Mouse (Mus musculus) T-helper 1 cell (primary cell): ENCODE data around the gene Arhgef11.

Source experiments
- in situ Hi-C: fragments of 300-600 bp; cut with MboI, MseI; formaldehyde crosslinking; loops from one replicate; pipeline ENCODE4 v1.15.1; 2025; ENCODE audit warnings: high pct_unique_total_duplicates

The Arhgef11 gene

DNA sequence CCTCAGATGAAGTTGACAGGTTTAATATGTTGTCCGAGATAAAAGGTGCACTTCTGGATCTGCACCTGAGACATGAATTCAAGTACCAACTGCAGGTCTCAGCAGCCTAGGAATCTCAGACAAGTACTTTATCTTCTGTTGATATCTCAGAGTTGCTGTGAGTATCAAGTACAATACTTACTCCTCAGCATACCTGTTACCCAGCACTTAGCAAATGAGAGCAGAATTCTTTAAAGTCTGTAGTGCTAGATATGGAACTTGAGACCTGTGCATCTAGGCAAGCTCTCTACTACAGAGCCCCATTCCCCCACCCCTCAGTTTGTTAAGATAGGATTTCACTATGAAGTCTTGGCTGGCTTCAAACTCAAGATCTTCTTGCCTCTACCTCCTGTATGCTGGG, 43.9 kb downstream of the Arhgef11 start:
- in situ Hi-C loops = no loop called here

DNA sequence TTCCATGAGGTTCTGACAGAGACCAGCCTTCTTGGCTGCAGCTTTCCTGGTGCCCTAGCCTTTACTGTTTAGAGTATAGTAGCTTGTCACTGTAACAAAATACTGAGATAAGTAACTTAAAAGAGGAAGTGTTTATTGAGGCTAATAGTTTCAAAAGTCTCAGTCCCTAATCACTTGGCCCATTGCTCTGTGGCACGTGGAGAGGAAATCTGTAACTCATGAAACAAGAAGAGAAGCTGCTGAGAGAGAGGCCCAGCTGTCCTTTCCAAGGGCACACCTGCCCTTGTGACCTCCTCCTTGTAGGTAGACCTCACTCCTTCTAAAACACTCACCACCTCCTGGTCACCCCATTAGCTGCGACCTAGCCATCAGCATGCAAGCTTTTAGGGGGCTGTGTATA, 101.2 kb downstream of the Arhgef11 start:
- in situ Hi-C loops = no loop called here

DNA sequence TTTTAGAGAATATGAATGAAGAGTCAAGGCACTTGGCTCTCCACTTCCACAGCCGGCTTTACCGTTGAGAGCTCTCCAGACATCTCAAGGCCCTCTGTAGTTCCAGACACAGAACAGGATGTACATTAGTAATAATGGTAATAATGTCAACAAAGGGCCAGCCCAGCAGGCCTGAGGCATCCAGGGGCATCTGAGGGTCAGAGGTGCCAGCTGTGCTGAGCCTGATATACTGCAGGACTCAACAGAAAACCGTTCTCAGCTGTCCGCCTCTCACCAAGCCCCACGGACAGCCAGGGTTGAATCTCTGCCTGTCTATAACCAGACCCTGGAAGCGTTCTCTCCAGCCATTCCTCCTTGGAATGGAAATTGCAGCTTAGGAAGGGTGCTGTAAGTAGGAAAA, 107.2 kb downstream of the Arhgef11 start:
- in situ Hi-C loops = no loop called here

DNA sequence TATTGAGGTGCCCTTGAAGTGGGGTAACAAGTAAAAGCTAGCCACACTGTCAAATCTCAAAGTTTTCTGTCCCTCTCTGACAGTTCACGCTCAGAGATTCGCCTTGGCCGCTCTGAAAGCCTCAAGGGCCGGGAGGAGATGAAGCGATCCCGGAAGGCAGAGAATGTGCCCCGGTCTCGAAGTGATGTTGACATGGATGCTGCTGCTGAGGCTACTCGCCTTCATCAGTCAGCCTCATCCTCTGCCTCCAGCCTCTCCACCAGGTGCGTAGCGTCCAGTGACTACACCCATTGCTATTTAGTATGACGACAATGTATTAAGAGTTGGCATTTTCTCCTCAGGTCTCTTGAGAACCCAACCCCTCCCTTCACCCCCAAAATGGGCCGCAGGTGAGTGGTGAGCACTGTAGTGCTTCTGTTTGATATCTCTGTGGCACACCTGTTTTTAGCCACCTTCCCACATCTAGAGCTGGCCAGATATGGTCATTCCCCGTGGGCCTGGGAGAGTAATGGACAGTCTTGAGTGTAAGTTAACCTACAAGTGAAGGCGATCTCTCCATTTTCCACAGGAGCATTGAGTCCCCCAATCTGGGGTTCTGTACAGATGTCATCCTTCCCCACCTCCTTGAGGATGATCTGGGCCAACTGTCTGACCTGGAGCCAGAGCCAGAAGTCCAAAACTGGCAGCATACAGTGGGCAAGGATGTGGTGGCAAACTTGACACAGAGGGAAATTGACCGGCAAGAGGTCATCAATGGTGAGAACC, 108.2 kb downstream of the Arhgef11 start:
- in situ Hi-C loops = no loop called here

DNA sequence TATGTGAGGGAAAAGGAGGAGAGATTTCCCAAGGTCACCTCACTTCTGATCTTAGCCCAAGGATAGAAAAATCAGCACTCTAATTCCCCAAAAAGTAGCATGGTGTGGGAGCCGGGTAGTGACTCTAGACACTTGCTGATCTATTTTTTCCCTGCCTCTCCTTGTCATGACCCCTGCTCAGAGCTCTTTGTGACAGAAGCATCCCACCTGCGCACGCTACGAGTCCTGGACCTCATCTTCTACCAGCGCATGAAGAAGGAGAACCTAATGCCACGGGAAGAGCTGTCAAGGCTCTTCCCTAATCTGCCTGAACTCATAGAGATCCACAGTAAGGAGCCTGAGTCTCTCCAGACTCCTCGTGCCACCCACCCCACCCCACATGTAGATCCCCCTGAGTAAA, 108.8 kb downstream of the Arhgef11 start:
- in situ Hi-C loops = no loop called here

DNA sequence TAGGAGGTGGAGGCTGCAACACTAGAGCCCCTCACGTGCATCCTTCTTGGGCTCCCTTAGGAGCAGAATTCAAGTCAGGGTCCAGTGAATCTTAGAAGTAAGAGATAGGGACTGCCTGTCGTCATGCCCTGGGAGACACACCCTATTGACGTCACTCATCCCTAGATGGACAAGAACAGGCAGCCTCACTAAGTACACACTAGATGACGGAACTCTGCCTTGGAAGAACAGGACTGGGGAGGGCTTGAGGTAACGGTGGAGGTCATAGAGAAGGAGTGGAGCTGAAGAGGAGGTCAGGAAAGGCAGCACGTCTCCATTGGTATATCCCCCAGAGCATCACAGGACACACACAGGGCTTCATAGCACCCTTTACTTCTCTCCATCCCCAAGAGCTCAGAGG, 111.3 kb downstream of the Arhgef11 start:
- in situ Hi-C loops = no loop called here

DNA sequence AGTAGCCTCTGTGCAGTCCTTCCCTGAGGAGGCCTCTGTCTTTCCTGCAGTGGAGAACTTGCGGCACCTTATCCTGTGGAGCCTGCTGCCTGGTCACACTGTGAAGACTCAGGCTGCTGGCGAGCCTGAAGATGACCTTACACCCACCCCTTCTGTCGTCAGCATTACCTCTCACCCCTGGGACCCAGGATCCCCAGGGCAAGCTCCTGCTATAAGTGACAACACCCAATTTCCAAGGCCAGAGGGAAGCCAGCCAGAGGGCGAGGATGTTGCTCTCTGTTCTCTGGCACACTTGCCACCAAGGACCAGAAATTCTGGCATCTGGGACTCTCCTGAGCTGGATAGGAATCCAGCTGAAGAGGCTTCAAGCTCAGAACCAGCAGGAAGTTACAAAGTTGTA, 115.7 kb downstream of the Arhgef11 start:
- in situ Hi-C loops = no loop called here

DNA sequence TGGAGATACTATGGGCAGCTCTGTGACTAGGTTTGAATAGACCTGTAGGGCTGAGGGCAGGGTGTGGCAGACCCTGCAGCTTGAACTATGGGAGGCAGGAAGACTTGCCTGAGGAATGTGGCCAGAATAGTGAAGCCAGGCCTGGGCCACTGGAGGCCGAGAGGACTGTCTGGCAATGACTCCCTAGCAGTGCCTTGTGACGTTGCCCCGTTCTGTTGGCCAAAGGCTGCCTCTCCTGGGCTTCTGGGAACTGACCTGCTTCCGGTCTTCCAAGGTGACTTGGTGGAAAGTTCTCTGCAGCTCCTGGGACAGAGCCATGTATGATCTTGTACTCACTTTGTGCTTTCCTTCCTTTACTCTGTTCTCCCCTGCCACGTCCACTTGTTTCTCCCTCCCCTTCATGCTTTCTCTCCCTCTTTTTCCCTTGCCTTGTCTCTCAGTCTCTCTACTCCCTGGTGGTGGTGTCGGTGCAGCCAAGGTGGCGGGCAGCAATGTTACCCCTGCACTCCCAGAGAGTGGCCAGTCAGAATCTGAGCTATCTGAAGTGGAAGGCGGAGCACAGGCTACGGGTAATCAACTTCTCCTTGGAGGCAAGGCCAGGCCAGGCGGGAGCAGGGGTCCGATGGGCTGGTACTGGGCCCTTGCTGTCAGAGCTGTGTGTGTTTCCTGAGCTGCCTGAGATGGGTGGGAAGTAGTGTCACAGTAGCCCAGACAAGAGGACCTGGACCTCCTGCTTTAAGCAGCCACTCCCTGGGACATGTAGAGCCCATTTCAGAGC, 116.8 kb downstream of the Arhgef11 start:
- in situ Hi-C loops = no loop called here

DNA sequence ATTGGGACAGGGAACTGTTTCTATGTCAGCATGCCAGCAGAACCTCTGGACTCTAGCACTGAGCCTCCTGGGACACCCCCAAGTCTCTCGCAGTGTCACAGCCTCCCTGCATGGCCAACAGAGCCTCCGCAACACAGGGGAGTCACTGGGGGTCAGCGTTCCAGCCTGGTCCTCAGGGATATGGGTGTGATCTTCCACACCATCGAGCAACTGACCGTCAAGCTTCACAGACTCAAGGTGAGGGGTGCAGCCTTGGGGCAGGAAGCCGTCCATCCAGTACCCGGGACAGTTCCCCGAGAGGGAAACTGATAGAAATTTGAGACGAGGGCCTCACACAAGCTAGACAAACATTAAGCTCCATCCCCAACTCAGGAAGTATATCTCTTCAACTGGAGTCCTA, 118.0 kb downstream of the Arhgef11 start:
- in situ Hi-C loops = no loop called here

DNA sequence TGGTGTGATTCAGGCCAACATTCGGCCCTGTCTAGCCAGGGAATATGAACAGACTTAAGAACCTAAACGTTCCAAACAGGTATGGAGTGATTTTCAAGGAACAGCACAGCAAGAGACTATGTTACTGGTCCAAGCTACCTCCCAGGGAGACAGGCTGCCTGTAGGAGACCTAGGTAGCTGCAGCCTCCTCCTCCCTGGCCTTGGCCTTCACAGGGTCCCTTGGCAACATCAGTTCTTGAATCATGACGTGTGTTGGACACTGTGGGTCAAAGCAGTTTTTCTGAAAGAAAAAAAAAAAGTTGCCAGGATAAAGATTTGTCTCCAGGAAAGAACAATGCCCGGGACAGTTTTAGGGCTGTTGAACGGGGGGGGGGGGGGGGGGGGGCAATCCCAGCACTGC, 121.5 kb downstream of the Arhgef11 start:
- in situ Hi-C loops = no loop called here

DNA sequence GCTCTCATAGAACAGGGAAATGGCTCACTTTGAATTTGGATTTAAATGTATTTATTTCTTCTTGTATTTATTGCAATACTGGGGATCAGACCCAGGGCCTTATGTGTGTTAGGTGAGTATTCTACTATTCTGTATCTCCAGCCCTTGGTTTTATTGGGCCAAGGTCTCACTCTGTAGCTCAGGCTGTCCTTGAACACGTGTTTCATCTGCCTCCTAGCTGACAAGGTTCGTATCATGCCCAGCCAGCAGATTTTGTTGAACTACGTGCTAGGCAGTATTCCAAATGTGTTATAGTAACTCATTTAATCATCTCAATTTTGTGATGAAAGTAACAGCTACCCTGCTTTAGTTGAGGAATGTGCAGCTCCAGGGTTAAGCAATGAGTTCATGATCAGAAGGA, 124.7 kb downstream of the Arhgef11 start:
- in situ Hi-C loops = no loop called here

DNA sequence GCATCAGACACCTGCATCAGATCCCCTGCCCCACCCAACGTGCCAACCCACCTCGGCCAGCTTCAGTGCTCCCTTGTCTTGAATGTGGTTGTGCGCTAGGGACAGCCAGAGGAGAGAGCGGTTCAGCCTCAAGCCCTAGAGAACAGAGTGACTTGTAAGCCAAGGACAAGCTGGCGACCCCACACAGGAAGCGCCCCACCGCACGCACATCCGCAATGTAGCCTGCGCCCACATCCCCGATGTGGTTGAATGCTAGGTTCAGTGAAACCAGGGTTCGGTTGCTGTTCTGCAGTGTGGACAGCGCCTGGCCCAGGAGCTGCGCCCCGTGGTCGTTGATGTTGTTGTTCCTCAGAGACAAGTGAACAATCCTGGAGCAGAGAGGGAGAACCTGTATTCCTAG, 125.4 kb downstream of the Arhgef11 start:
- in situ Hi-C loops = no loop called here

DNA sequence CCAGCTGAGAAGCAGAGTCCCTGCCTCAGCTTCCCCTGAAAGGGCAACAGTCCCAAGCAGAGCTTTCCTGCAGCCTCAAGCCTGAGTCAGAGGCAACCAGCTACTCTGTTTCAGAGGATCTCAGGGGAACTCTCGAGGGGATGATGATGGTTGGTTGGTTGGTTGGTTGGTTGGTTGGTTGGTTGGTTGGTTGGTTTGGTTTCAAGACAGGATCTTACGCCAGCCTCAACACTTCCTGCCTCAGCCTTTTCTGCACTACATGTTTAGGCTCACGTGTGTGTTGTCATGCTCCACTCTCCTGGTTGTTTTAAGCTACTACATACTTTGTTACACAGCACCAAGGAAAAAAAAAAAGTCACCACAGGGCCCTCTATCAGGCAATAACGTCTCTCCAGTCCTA, 126.6 kb downstream of the Arhgef11 start:
- in situ Hi-C loops = no loop called here

DNA sequence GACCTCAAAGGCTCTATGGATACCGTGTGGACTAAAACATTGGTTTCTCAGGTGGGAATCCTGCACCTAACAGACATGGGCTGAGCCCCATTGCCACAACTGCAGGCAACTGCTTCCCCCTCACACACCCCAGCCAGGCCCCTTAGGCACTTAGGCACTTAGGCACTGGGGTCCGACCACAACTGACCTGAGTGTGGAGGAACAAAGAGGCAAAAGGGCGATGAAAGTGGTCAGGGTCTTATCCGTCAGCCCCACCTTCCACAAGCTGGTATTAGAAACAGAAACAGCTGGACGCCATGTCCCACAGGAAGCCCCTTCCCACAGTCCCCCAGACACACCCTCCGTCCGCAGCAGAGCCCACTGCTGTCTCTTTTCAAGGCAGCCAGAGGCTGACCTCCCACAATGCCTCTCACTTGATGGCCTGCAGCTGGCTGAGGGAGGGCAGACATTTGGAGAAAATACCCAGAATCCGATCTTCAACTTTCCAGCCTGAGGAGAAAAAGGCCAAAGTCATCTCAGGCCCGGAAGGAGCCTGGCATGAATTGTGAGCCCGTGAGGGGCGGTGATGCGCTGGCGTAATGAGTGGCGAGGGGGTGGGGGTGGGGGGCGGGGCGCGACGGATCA, 127.8 kb downstream of the Arhgef11 start:
- in situ Hi-C loops = no loop called here

DNA sequence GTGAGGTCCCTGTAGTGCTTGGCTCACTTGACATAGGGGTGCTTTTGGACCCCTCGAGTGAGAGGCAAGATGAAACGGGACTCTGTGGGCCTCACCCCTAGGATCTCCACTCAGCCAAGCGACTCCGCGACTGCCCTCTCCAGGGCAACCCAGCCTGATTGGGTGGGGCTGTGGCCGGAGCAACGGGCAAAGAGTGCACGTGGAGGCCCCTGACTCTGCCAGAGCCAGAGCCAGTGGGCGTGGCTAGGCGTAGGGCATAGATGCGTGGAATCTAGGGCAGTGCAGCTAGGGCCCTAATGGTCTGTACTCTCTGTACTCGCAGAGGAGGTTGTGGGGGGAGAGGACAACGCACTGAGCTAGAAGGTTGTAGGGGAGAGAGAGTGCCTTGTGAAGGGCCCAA, 131.1 kb downstream of the Arhgef11 start, which contains the start of gene Lrrc71:
TSS of gene Lrrc71 (minus strand) at position 195 of the 400 bp plus-strand sequence.
- in situ Hi-C loops = no loop called here

DNA sequence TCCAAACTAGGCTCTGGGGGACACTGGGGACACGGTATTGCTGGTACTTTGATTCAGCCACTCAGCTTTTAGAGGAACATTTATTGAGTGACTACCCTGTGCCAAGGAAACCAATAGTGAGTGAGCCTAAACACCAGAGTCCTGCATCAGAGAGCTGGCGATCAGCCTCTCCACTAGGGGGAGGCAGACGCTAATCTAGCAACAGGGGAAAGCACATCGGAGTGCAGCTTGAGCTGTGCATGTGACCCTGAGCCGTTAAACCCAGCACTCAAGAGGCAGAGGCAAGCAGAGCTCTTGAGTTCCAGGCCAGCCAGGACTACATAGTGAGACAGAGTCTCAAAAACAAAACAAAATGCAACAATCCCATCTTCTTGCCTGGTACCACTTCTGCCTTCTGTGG, 131.7 kb downstream of the Arhgef11 start:
- in situ Hi-C loops = no loop called here

DNA sequence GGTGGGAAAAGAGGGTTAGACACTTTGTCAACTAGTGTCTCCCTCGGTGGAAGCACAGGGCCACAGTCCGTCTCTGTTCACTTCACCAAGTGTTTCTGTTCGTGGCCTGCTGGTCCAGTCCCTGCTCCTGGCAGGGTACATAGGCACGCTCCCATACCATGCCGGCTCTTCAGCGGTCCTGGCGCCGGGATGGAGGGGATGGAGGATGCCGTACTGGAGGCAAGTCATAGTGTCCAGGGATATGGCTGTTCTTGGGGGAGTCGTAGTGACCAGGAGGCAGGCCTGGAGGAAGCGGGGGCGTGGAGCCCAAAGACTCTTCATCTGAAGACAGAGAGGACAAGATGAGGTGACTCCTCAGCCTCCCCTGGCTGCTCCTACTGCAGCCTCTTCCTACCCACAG, 132.6 kb downstream of the Arhgef11 start:
- in situ Hi-C loops = no loop called here

DNA sequence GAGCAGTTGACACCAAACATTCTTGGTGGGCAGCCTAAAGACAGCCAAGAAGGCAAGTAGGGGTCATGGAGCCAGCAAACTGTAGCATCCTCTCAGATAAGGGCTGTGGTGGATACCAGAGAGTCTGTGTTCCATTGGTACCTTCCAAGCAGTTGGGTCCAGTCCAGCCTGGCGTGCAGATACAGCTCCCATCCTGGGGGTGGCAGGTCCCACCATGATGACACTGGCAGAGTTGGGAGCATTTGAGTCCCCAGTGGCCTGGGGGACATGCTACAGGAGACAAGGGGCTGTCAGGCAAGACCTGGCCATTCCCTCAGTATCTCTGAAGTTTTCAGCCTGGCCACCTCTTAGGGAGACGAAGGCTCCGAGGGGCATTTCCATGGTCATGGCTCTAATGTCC, 135.2 kb downstream of the Arhgef11 start:
- in situ Hi-C loops = no loop called here

DNA sequence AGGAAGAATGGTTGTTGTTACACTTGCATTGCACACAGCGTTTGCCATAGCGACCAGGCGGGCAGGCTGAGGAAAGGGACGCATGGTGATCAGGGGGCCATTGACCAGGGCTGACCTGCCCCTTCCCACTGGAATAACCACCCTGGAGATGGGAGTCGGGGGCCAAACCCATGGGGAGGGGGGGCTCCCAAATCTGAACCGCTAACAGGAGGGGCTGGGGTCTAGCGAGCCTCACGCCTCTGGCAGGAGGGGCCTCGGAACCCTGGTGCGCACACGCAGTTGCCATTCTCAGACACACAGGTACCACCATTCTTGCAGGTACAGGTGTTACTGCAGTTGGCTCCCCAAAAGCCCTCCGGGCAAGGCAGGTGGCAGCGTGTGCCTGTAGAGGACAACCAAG, 136.5 kb downstream of the Arhgef11 start:
- in situ Hi-C loops = no loop called here

DNA sequence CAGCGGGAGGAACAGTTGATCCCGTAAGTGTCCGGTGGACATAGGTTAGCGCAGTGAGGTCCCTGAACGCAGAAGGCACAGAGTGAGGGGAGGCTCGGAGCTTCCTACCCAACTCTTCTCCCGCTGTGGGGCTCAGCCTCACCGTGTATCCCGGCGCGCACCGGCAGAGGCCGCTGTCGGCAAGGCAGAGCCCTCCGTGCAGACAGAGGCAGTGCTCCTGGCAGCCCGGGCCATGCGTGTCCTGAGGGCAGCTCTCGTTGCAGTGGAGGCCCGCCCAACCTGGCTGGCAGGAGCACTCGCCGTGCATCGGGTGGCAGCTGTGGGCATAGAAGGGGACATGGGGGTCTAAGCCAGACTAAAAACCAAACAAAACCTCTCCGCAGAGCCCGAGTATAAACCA, 138.6 kb downstream of the Arhgef11 start:
- in situ Hi-C loops = no loop called here

DNA sequence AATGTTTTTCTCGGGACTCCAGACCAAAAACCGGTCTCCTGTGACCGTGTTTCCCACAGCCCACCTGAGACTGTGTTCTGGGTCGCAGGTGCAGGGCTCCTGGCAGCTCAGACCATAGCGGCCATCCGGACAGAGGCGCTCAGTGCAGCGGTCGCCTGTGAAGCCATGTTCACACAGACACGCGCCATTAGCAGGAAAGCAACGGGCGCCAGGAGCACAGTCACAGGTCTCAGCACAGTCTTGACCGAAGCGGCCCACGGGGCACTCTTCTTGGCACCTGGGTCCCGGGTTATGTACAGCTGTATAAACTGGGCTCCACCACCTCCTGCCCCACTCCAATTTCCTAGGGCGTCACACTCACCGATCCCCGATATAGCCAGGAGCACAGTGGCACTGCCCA, 139.1 kb downstream of the Arhgef11 start:
- in situ Hi-C loops = no loop called here

DNA sequence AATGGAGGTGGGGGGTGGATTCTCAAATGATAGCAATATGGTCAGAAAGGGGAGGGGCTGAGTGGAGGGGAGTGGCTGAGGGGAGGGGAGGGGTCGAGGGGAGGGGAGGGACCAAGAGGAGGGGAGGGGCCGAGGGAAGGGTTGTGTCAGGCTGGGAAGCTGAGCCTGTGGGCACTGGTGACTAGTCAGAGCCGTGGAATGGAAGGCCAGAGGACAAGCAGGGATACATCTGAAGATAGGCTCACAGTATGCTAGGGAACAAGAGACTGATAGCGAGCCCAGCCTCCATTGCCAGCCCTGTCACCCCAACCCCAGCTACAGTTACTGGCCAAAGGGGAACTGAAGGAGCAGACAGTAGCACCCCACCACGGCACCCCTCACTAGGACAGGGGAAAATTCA, 141.3 kb downstream of the Arhgef11 start:
- in situ Hi-C loops = no loop called here
